Mouse (Mus musculus) cerebellum, adult 18-20 months (tissue): ENCODE results near the gene Olfr896-ps1.

Experiments used
- DNase-seq, 2 experiments: peaks; one replicate each; pipeline ENCODE4 v3.0.0; 2021

The Olfr896-ps1 gene

DNA sequence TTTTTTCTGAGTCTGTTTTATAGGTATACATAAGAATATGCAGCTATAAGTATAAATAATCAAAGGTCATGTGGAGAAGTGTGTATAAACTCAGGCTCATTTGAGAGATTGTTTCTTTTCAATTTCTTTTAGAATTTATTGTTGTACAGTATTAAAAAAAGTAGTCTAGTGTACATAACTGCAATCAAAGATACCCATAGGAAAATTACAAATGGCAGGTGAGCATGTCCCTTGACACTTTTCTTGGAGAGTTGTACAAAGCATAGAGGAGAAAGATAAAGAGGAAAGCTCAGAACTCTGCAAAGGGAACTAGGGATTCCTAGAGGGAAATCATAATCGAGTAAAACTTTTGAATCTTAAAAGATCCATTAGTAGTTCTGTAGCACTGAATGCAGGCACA, at the start of gene Olfr896-ps1:
Gene Olfr896-ps1, plus strand, starts transcription at position 301 of the 400 bp plus-strand sequence.
- no peak for DNase-seq

DNA sequence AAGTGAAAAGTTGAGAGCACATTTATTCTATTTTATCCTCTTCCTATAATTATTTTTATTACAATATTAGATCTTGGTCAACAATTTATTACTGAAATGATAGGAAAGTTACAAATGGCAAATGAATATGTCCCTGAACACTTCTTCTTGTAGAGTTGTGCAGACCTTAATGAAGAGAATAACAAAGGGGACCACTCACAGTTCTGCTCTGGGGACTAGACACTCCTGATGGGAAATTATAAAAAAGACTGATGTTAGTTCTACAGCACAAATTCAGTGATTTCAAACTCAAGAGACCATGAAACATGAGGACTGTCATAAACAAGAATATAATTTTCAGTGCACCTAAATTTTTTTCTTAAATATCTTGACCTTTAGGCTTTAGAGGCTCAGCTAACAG, 38.4 kb upstream of the Olfr896-ps1 start, which contains the start of gene Olfr143:
Gene Olfr143, plus strand, starts transcription at position 301 of the 400 bp plus-strand sequence.
- no peak for DNase-seq

DNA sequence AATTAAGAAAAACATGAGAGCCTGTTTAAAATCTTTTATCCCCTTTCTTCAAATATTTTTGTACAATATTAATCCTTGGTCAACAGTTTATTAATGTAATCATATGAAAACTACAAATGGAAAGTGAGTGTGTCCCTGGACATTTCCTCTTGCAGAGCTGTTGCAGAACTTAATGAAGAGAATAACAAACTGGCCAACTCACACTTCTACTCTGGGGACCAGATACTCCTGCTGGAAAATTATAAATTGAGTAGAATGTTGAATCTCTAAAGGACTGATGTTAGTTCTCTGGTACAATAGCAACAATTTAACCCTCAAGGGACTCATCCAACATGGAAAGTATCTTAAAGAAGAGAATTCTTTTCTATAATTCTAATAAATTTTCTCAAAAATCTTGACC, 23.4 kb upstream of the Olfr896-ps1 start, which contains the start of gene Olfr895:
Gene Olfr895, plus strand, starts transcription at position 301 of the 400 bp plus-strand sequence.
- DNase-seq: no peak

DNA sequence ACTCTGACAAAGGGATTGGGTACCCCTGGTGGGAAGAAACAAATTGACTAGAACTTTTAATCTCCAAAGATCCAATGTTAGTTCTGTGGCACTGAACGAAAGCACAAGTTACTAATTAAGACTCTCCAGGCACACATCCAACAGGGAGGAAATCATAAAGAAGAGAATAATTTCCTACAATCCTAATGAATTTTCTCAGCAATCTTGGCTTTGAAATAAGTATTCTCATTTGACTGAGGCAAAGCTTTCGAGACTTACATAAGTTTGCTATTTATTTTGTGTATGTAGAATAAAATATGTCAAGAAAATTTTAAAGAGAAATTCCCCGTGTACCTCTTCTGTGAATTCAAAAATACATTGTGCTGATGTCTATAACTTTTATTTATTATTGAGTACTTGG, 37.9 kb downstream of the Olfr896-ps1 start, which contains the start of gene Olfr25:
Gene Olfr25, plus strand, starts transcription at position 301 of the 400 bp plus-strand sequence.
- DNase-seq: no peak
